Mouse (Mus musculus): Measurements from ENCODE around the gene Tbc1d2b. TPM values are rescaled to one million over a fixed set of nuclear protein-coding genes. Genes with fewer than 3 reads are reported as not detected.

Tbc1d2b gene
- total RNA-seq (2021): 10 to 100 TPM in 1 of 2 experiments, 1 to 10 TPM in 1; 8.7 to 10.0 TPM

- DNase-seq (ENCODE audit: extremely low spot score in 1 of 2, low spot score in 1 of 2): peak; percentile 50 to 52
Measured at GRCm38 (mm10) chr9:90270193-90270943, at the start of gene Tbc1d2b. Gene Tbc1d2b, minus strand, starts transcription at chr9:90270804.

GRCm38 (mm10) chr9:90316300-90316699 lies 45.7 kb upstream of the Tbc1d2b start:
- no peak for DNase-seq (ENCODE audit: extremely low spot score in 1 of 2, low spot score in 1 of 2)

- DNase-seq (ENCODE audit: extremely low spot score in 1 of 2, low spot score in 1 of 2): no peak
Measured at GRCm38 (mm10) chr9:90315662-90316061, 45.1 kb upstream of the Tbc1d2b start.

- no peak for DNase-seq (ENCODE audit: extremely low spot score in 1 of 2, low spot score in 1 of 2)
Measured at GRCm38 (mm10) chr9:90304254-90304653, 33.6 kb upstream of the Tbc1d2b start.

- no peak for DNase-seq (ENCODE audit: extremely low spot score in 1 of 2, low spot score in 1 of 2)
Measured at GRCm38 (mm10) chr9:90303101-90303835, 32.7 kb upstream of the Tbc1d2b start.

GRCm38 (mm10) chr9:90302670-90303069 lies 32.1 kb upstream of the Tbc1d2b start:
- no peak for DNase-seq (ENCODE audit: extremely low spot score in 1 of 2, low spot score in 1 of 2)

- no peak for DNase-seq (ENCODE audit: extremely low spot score in 1 of 2, low spot score in 1 of 2)
Measured at GRCm38 (mm10) chr9:90301081-90301688, 30.6 kb upstream of the Tbc1d2b start.

GRCm38 (mm10) chr9:90297637-90298036 lies 27.0 kb upstream of the Tbc1d2b start:
- no peak for DNase-seq (ENCODE audit: extremely low spot score in 1 of 2, low spot score in 1 of 2)

- no peak for DNase-seq (ENCODE audit: extremely low spot score in 1 of 2, low spot score in 1 of 2)
Measured at GRCm38 (mm10) chr9:90293641-90294398, 23.2 kb upstream of the Tbc1d2b start.

GRCm38 (mm10) chr9:90278397-90278796 lies 7.8 kb upstream of the Tbc1d2b start:
- DNase-seq (ENCODE audit: extremely low spot score in 1 of 2, low spot score in 1 of 2): no peak

GRCm38 (mm10) chr9:90277884-90278283 lies 7.3 kb upstream of the Tbc1d2b start:
- DNase-seq (ENCODE audit: extremely low spot score in 1 of 2, low spot score in 1 of 2): no peak

- DNase-seq (ENCODE audit: extremely low spot score in 1 of 2, low spot score in 1 of 2): no peak
Measured at GRCm38 (mm10) chr9:90276779-90277178, 6.2 kb upstream of the Tbc1d2b start.

- DNase-seq (ENCODE audit: extremely low spot score in 1 of 2, low spot score in 1 of 2): no peak
Measured at GRCm38 (mm10) chr9:90275906-90276305, 5.3 kb upstream of the Tbc1d2b start.

GRCm38 (mm10) chr9:90275500-90275899 lies 4.9 kb upstream of the Tbc1d2b start:
- no peak for DNase-seq (ENCODE audit: extremely low spot score in 1 of 2, low spot score in 1 of 2)

- no peak for DNase-seq (ENCODE audit: extremely low spot score in 1 of 2, low spot score in 1 of 2)
Measured at GRCm38 (mm10) chr9:90274516-90274915, 3.9 kb upstream of the Tbc1d2b start.

GRCm38 (mm10) chr9:90272346-90272745 lies 1.7 kb upstream of the Tbc1d2b start:
- DNase-seq (ENCODE audit: extremely low spot score in 1 of 2, low spot score in 1 of 2): no peak

- DNase-seq (ENCODE audit: extremely low spot score in 1 of 2, low spot score in 1 of 2): no peak
Measured at GRCm38 (mm10) chr9:90271541-90272090, 1.0 kb upstream of the Tbc1d2b start.

- DNase-seq (ENCODE audit: extremely low spot score in 1 of 2, low spot score in 1 of 2): no peak
Measured at GRCm38 (mm10) chr9:90270944-90271295, 316 bp upstream of the Tbc1d2b start.

GRCm38 (mm10) chr9:90269011-90269681 lies 1.5 kb downstream of the Tbc1d2b start:
- no peak for DNase-seq (ENCODE audit: extremely low spot score in 1 of 2, low spot score in 1 of 2)

- DNase-seq (ENCODE audit: extremely low spot score in 1 of 2, low spot score in 1 of 2): no peak
Measured at GRCm38 (mm10) chr9:90266926-90267325, 3.7 kb downstream of the Tbc1d2b start.

Measured in layer of hippocampus, postnatal 25 days (tissue).